Mouse (Mus musculus) kidney, embryonic 14.5 days (tissue): Measurements from ENCODE around the gene Pls3. TPM values are rescaled to one million over a fixed set of nuclear protein-coding genes. Genes with fewer than 3 reads are reported as not detected.
"Not testable (repeated sequence)": the region's sequence is repeated elsewhere in the genome, so short reads cannot be mapped to it uniquely, and the experiment has no call there.

ENCODE experiments used
- ATAC-seq: fragments of 200-750 bp; cut with Nextera tagmentation; 2 replicates; pipeline ENCODE4 v1.8.0; 2017; ENCODE audit warnings: moderate number of reproducible peaks, mild to moderate bottlenecking, moderate TSS enrichment, moderate library complexity; ENCODE audit not compliant: low FRiP score, low TSS enrichment
- H3K27ac ChIP-seq: fragments of 300-500 bp; sonication (generic); 2 replicates; pipeline ENCODE4 v1.5.1; 2014; ENCODE audit warnings: low read depth, mild to moderate bottlenecking, low read length, moderate library complexity, mixed read lengths
- H3K27me3 ChIP-seq: fragments of 300-500 bp; sonication (generic); 2 replicates; pipeline ENCODE4 v1.6.1; 2014; ENCODE audit warnings: mild to moderate bottlenecking, low read length; ENCODE audit not compliant: control insufficient read depth, insufficient read depth
- H3K36me3 ChIP-seq: fragments of 300-500 bp; sonication (generic); 2 replicates; pipeline ENCODE4 v1.6.1; 2014; ENCODE audit warnings: low read length, mixed read lengths; ENCODE audit not compliant: control insufficient read depth, insufficient read depth
- H3K4me1 ChIP-seq: fragments of 300-500 bp; sonication (generic); 2 replicates; pipeline ENCODE4 v1.6.1; 2014; ENCODE audit warnings: low read length, mixed read lengths; ENCODE audit not compliant: control insufficient read depth, insufficient read depth
- H3K4me2 ChIP-seq: fragments of 300-500 bp; sonication (generic); replicated peaks from 2 replicates; pipeline ENCODE4 v1.6.1; 2014; ENCODE audit warnings: low read depth, mild to moderate bottlenecking, low read length
- H3K4me3 ChIP-seq: fragments of 300-500 bp; sonication (generic); 2 replicates; pipeline ENCODE4 v1.5.1; 2014; ENCODE audit warnings: mild to moderate bottlenecking, low read length
- H3K9ac ChIP-seq: fragments of 300-500 bp; sonication (generic); 2 replicates; pipeline ENCODE4 v1.6.1; 2014; ENCODE audit warnings: low read depth, mild to moderate bottlenecking, low read length, moderate library complexity
- H3K9me3 ChIP-seq: fragments of 300-500 bp; sonication (generic); 2 replicates; pipeline ENCODE4 v1.6.1; 2016; ENCODE audit warnings: low read length; ENCODE audit not compliant: control insufficient read depth
- WGBS: fragments of 180-500 bp; shearing (Covaris S2); extraction: QIAGEN DNeasy Blood & Tissue Kit; methylation state at CpG from one replicate; pipeline ENCODE4 v1.1.7; 2014; 5-methylcytosine and 5-hydroxymethylcytosine counted together
- polyA plus RNA-seq: library from polyadenylated mRNA; unstranded; fragments of >200 nt; fragmentation: Nextera tagmentation; extraction: Ambion mirVana; gene quantifications from 2 replicates; pipeline ENCODE4 v1.2.1, GENCODE M21; 2014

Gene Pls3
- polyA plus RNA-seq, 1 experiment from 2014 or later = 109 TPM

DNA sequence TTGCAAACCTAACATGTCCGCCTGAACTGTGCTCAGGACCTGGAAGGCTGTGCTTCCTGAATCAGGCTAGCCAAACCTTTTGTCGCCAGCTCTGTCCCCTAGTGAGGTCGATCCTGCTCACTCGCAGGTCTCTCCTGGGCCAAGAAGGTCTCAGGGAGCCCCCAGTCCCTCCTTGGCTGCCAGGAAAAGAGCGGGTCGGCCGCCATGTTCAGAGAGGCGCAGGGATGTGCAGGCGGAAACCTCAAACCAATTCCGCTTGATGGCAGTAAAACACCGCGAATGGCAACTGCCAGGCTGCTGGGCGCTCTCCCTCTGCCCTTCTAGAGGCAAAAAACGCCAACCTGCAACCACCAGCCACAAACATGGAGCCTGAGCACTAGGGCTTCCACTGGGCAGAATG is 117.0 kb downstream of the Pls3 start:
- not testable (repeated sequence) for H3K4me2 ChIP-seq, H3K9ac ChIP-seq, ATAC-seq, H3K27ac ChIP-seq, H3K4me1 ChIP-seq, H3K27me3 ChIP-seq, H3K4me3 ChIP-seq, H3K36me3 ChIP-seq, H3K9me3 ChIP-seq
- 78% methylated on average over 14 of the region's 14 CpGs for WGBS

DNA sequence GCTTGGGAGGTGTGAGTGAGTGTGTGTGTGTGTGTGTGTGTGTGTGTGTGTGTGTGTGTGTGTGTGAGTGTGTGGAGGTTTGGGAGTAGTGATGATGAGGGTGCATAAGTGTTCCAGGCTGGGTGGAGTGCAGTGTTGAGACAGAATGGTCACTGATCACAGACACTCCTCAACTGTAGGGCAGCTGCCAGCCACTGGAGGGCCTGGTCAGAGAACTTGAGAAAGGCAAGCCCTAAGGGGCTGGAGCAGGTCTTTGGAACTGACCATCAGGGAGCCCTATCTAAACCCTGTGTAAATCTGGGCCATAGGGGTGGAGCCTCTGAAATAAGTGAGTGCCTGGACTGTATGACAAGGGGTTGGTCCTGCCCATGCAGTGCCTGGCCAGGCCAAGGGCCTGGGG is 120.5 kb downstream of the Pls3 start:
- not testable (repeated sequence) for H3K9ac ChIP-seq, H3K36me3 ChIP-seq, ATAC-seq, H3K4me2 ChIP-seq, H3K4me3 ChIP-seq, H3K27ac ChIP-seq, H3K9me3 ChIP-seq, H3K4me1 ChIP-seq, H3K27me3 ChIP-seq

- H3K27ac ChIP-seq, H3K4me1 ChIP-seq, H3K9me3 ChIP-seq, H3K9ac ChIP-seq, H3K4me3 ChIP-seq, H3K4me2 ChIP-seq, H3K36me3 ChIP-seq, H3K27me3 ChIP-seq, ATAC-seq: not testable (repeated sequence)
- 76% methylated on average over 2 of the region's 12 CpGs for WGBS
Measured at GRCm38 (mm10) chrX:75750126-75750725, 124.8 kb downstream of the Pls3 start.

- not testable (repeated sequence) for H3K4me2 ChIP-seq, H3K36me3 ChIP-seq, H3K27me3 ChIP-seq, H3K27ac ChIP-seq, H3K4me1 ChIP-seq, H3K9ac ChIP-seq, H3K9me3 ChIP-seq, ATAC-seq, H3K4me3 ChIP-seq
- WGBS = 51% methylated on average over 10 of the region's 10 CpGs
Measured at GRCm38 (mm10) chrX:75749312-75749711, 125.7 kb downstream of the Pls3 start.

DNA sequence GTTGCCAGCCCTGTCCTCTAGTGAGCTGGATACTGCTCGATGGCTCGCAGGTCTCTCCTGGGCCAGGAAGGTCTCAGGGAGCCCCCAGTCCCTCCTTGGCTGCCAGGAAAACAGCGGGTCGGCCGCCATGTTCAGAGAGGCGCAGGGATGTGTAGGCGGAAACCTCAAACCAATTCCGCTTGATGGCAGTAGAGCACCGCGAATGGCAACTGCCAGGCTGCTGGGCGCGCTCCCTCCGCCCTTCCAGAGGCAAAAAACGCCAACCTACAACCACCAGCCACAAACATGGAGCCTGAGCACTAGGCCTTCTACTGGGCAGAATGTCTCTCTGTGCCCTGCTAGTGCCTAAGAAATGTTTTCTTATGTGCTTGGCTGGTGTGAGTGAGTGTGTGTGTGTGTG is 130.5 kb downstream of the Pls3 start:
- not testable (repeated sequence) for H3K9ac ChIP-seq, ATAC-seq, H3K27ac ChIP-seq, H3K4me2 ChIP-seq, H3K4me3 ChIP-seq, H3K4me1 ChIP-seq, H3K9me3 ChIP-seq, H3K27me3 ChIP-seq, H3K36me3 ChIP-seq
- 63% methylated on average over 14 of the region's 14 CpGs for WGBS

- not testable (repeated sequence) for H3K9me3 ChIP-seq, H3K9ac ChIP-seq, H3K4me3 ChIP-seq, H3K4me2 ChIP-seq, H3K27ac ChIP-seq, H3K27me3 ChIP-seq, H3K36me3 ChIP-seq, ATAC-seq, H3K4me1 ChIP-seq
- 65% methylated on average over 2 of the region's 8 CpGs for WGBS
Measured at GRCm38 (mm10) chrX:75739464-75739863, 135.5 kb downstream of the Pls3 start.
